Mouse (Mus musculus): ENCODE data around the gene Phc2.

DNA sequence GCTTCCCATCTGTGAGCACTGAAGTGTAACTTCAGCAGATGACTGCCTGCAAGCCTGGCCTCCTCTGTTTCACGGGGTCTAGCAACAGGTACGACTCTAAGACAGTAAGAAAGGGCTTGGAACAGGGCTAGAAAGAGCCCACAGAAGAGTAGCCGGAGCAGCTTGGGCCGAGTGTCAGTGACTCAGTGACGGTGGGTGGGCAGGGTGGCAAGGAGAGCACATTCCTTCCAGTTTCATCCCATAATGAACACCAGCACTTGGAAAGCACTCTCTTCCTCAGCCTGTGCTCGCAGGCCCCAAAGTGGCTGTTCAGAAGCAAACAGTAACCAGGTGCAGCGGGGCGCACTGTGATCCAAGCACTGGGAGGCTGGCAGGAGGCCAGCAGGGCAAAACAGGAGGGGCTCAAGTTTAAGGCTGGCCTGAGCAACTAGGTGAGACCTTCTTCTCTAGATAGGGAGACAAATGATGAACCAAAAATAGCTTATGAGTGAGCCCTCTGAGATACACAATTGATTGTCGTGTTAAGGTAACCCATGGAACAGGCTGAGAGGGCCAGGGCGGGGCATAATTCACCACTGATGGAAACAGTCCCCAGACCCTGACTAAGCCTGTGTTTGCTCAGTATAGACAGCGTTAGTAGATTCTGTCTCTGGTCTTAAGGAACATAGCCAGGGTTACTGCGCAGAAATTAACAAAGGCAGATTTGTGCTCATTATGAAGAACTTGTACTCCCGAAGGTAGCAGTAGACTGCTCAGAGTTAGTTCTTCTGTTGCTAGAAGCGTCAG is 83.5 kb downstream of the Phc2 start:
- TF ChIP-seq HCFC1 (IDR thresholded peaks at IDR 0.05; ENCODE audit: borderline replicate concordance, insufficient read depth, low read length): no peak
- TF ChIP-seq ZC3H11A (IDR thresholded peaks at IDR 0.05; ENCODE audit: borderline replicate concordance, low read depth, low read length): no peak
- TF ChIP-seq MAFK (IDR thresholded peaks at IDR 0.05; ENCODE audit: insufficient read depth, low read depth, low read length): no peak

All from ES-E14 (cell line).